Mouse (Mus musculus): Measurements from ENCODE around the gene Adcy3.
"Not testable (repeated sequence)": the region's sequence is repeated elsewhere in the genome, so short reads cannot be mapped to it uniquely, and the experiment has no call there.

The Adcy3 gene

GRCm38 (mm10) chr12:4240281-4240680 is 107.4 kb downstream of the Adcy3 start:
- in situ Hi-C loops (cut with MboI, MseI): not testable (repeated sequence)

- in situ Hi-C loops (cut with MboI, MseI): no loop called here
Observed at GRCm38 (mm10) chr12:4243805-4244204, 110.9 kb downstream of the Adcy3 start.

- in situ Hi-C loops (cut with MboI, MseI): no loop called here
Observed at GRCm38 (mm10) chr12:4245742-4246141, 112.8 kb downstream of the Adcy3 start.

GRCm38 (mm10) chr12:4249786-4250185 is 116.9 kb downstream of the Adcy3 start:
- in situ Hi-C loops (cut with MboI, MseI): no loop called here

- in situ Hi-C loops (cut with MboI, MseI): no loop called here
Observed at GRCm38 (mm10) chr12:4252742-4253655, 120.1 kb downstream of the Adcy3 start.
